Mouse (Mus musculus) small intestine, adult 2 months (tissue): ENCODE measurements around the gene Wdtc1. TPM values are rescaled to one million over a fixed set of nuclear protein-coding genes. Genes with fewer than 3 reads are reported as not detected.

ENCODE experiments used
- H3K27ac ChIP-seq: fragments of 200-500 bp; 2 replicates; pipeline ENCODE4 v1.5.1; 2012; ENCODE audit warnings: low read depth, low read length, control low read depth, inconsistent platforms; ENCODE audit not compliant: insufficient read depth
- H3K27me3 ChIP-seq: fragments of 200-500 bp; 2 replicates; pipeline ENCODE4 v1.6.1; 2012; ENCODE audit warnings: mild to moderate bottlenecking, moderate library complexity, low read length, inconsistent platforms; ENCODE audit not compliant: control insufficient read depth, insufficient read depth
- H3K36me3 ChIP-seq: fragments of 200-500 bp; 2 replicates; pipeline ENCODE4 v1.6.1; 2012; ENCODE audit warnings: mild to moderate bottlenecking, low read length, control low read depth, inconsistent platforms; ENCODE audit not compliant: control insufficient read depth, insufficient read depth
- H3K4me1 ChIP-seq: fragments of 200-500 bp; 2 replicates; pipeline ENCODE4 v1.6.1; 2012; ENCODE audit warnings: low read length, inconsistent platforms, mixed read lengths; ENCODE audit not compliant: control insufficient read depth, insufficient read depth, insufficient read length
- H3K4me3 ChIP-seq: fragments of 200-500 bp; 2 replicates; pipeline ENCODE4 v1.5.1; 2012; ENCODE audit warnings: low read depth, mild to moderate bottlenecking, control low read depth, inconsistent platforms, low read length, moderate library complexity
- CTCF ChIP-seq: fragments of 200-500 bp; IDR thresholded peaks from 2 replicates; pipeline ENCODE4 v1.5.1; 2012; ENCODE audit warnings: low read depth, mild to moderate bottlenecking, control low read depth, inconsistent platforms, low read length, moderate library complexity, mixed read lengths; ENCODE audit not compliant: insufficient replicate concordance, insufficient read length; ENCODE audit errors: extremely low read depth
- POLR2A ChIP-seq: fragments of 200-500 bp; IDR thresholded peaks from 2 replicates; pipeline ENCODE4 v1.6.1; 2012; ENCODE audit warnings: low read depth, mild to moderate bottlenecking, control low read depth, inconsistent platforms, low read length, moderate library complexity
- WGBS: fragments of 180-500 bp; shearing (Covaris S2); methylation state at CpG from one replicate; pipeline ENCODE4 v1.1.7; 2018; 5-methylcytosine and 5-hydroxymethylcytosine counted together
- polyA plus RNA-seq: library from polyadenylated mRNA; depleted of rRNA; stranded (reverse); fragments of >200 nt; gene quantifications from 2 replicates; pipeline ENCODE4 v1.2.3, GENCODE M21; 2012

The Wdtc1 gene
- polyA plus RNA-seq, 1 experiment, result 90.5 TPM

GRCm38 (mm10) chr4:133386061-133386797, 32.9 kb upstream of the Wdtc1 start:
- Histone ChIP-seq H3K4me3 (no peak overlapping the region), H3K4me1 (peaks cover 25% of the 10 kb centered on the region; the same call in 1 of the 2 replicates), H3K27me3 (no peaks in the 10 kb centered on the region), H3K36me3 (peaks cover 9% of the 10 kb centered on the region), H3K27ac (no peak overlapping the region)
- no peak for TF ChIP-seq CTCF
- TF ChIP-seq POLR2A, result no peak
- 68% methylated on average over 7 of the region's 7 CpGs for WGBS

DNA sequence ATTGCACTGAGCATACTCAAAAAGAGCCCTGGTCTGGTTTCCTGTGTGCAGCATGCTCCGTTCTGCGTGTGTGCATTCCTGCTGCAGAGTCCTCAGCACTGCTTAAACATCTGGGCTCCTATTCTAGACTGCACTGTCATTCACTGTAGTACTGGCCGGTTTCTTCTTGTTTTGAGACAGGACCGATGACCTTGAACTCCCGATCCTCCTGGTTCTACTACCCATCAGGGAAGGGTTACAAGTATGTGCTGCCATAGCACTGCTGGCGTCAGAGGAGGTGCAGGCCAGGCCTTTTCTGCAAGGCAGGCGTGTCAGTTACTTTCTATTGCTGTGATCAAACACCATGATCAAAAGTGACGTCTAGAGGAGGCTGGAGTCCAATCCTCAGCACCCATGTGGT, 27.9 kb upstream of the Wdtc1 start:
- H3K36me3 ChIP-seq, result peaks cover 10% of the 10 kb centered on the region
- H3K4me3 ChIP-seq, result no peak overlapping the region
- H3K27me3 ChIP-seq, result no peaks in the 10 kb centered on the region
- TF ChIP-seq POLR2A (no peak), CTCF (no peak)
- peaks cover 18% of the 10 kb centered on the region for H3K4me1 ChIP-seq
- no peak overlapping the region for H3K27ac ChIP-seq
- 47% methylated on average over 8 of the region's 8 CpGs for WGBS

GRCm38 (mm10) chr4:133380532-133380931, 27.3 kb upstream of the Wdtc1 start:
- TF ChIP-seq CTCF, result no peak
- no peak for TF ChIP-seq POLR2A
- Histone ChIP-seq H3K36me3 (peaks cover 10% of the 10 kb centered on the region), H3K27me3 (no peaks in the 10 kb centered on the region), H3K4me3 (no peak overlapping the region), H3K27ac (no peak overlapping the region), H3K4me1 (peaks cover 16% of the 10 kb centered on the region)
- WGBS, result 79% methylated on average over 6 of the region's 6 CpGs

GRCm38 (mm10) chr4:133379861-133380260, 26.6 kb upstream of the Wdtc1 start:
- 32% methylated on average over 3 of the region's 3 CpGs for WGBS
- Histone ChIP-seq H3K4me3 (no peak overlapping the region), H3K4me1 (peaks cover 22% of the 10 kb centered on the region), H3K36me3 (peaks cover 9% of the 10 kb centered on the region), H3K27me3 (no peaks in the 10 kb centered on the region), H3K27ac (no peak overlapping the region)
- TF ChIP-seq CTCF (no peak), POLR2A (no peak)

- H3K27me3 ChIP-seq, result no peaks in the 10 kb centered on the region
- no peak for TF ChIP-seq CTCF
- no peak for TF ChIP-seq POLR2A
- H3K4me3 ChIP-seq, result no peak overlapping the region
- 51% methylated on average over 5 of the region's 5 CpGs for WGBS
- peaks cover 8% of the 10 kb centered on the region for H3K36me3 ChIP-seq
- H3K4me1 ChIP-seq, result peaks cover 23% of the 10 kb centered on the region
- no peak overlapping the region for H3K27ac ChIP-seq
Observed at GRCm38 (mm10) chr4:133379046-133379347, 25.7 kb upstream of the Wdtc1 start.

DNA sequence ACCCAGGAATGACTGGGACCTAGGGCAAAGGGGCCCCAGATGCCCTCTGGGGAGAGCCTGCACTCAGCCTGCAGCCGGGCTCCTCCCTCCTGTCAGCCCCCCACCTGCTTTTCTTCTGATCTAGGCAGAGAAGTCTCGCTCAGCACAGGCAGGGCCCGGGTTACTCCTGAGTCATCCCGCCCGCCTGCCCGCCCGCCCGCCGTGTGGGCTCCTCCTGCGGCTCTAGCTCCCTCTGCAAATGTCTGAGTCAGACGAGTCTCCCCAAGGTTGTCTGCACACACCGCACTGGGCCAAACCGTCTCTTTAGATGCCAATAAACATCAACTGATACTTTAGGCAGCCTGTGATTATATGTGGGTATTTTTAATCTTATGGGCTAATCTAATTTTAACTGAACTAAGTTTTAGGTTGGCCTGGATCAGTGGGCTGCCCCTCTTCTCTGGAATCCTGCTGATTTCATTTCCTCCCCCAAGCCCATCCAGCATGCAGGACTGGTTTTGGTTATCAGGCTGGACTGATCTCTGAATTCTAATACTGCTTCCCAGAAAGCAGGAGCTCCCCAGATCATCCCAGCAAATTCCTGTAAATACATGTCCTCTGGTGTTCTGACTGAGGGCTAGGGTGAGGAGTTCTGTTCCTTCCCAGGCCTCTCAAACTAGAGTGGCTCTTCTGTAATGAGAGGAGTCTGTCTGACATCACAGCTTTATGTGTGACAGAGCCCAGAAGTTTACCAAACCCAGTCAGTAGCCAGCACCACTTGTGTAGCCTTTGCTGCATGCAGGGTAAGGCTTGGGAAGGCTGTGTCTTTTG, 25.2 kb upstream of the Wdtc1 start:
- Histone ChIP-seq H3K27ac (peak overlapping the region; percentile 18; the same call in 1 of the 2 replicates), H3K36me3 (peaks cover 7% of the 10 kb centered on the region), H3K4me3 (no peak overlapping the region), H3K27me3 (no peaks in the 10 kb centered on the region), H3K4me1 (peaks cover 25% of the 10 kb centered on the region)
- no peak for TF ChIP-seq POLR2A
- TF ChIP-seq CTCF, result no peak
- 28% methylated on average over 13 of the region's 13 CpGs for WGBS
